Mouse (Mus musculus): ENCODE results near the gene Tti1.

GRCm38 (mm10) chr2:158067260-158067824 is 39.1 kb upstream of the Tti1 start:
- TF ChIP-seq CTCF (IDR thresholded peaks at IDR 0.05; ENCODE audit: insufficient read depth, low read length) (no peak), POLR2A (IDR thresholded peaks at IDR 0.05; ENCODE audit: borderline replicate concordance, extremely low read depth, low read depth, low read length) (no peak)
